Mouse (Mus musculus): ENCODE data around the gene Clps.

Clps gene

DNA sequence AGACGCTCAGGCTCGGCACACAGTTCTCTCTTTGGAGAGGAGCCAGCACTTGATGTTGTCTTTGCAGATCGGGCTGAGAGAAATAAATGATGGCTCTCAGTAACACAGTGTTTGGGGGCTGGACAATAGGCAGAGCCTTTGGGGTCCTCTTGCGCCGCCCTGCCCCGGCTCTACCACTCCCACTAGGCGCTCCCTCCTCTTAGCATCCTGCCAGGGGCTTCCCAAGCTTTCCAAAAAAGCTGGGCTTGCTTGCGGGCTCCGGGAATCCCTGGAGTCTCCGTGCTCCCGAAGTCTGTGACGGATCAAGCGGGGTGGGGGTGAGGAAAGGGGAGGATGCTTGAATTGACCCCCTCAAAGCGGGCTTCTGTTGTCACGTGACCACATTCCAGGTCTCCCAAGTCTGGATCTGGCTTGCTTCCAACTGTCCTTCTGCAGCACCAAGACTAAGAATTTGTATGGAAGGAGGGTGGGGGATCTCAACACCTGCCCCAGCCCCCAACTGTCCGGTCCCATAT lies 43.1 kb downstream of the Clps start, which contains the start of gene Fkbp5:
Fkbp5 (minus strand) TSS at position 87 of the 515 bp plus-strand sequence.
- peak; percentile 58 for DNase-seq

DNA sequence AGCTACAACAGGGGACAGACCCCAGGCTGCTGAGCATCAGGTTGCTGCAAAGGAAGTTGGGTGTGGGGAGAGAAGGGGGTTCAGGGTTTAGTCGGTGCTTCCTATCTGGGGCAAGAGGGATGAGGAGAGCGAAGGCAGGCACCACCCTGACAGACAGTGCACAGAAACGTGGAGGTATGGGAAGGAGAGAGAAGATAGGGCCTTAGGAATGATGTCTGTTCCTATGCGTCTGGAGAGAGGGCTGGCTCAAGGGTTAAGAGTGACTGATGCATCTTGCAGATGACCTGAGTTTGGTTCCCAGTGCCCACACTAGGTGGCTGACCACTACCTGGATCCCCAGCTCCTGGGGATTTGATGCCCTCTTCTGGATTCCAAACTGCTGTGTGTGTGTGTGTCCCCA lies 43.7 kb downstream of the Clps start:
- DNase-seq, result no peak

- no peak for DNase-seq
Observed at GRCm38 (mm10) chr17:28515431-28516341, 44.9 kb downstream of the Clps start.

GRCm38 (mm10) chr17:28514555-28514954 lies 46.0 kb downstream of the Clps start:
- DNase-seq, result no peak

DNA sequence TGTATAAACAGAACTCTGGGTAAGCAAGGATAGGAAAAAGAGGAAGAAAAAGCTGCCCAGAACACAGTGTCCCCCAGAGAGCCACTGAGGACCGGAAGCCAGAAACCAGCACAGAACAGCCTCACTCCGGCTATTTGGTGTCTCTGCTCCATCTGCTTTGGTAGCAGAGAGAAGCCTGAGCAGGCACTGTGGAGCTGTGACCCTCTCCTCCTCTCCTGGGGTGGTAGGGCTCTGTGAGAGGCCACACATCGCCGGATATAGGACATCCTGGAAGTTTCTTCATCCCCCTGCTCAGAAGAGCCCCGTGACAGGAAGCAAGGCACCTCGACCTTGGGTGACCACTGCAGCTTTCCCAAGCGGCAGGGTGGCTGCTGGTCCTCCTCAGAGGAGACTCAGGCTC lies 46.7 kb downstream of the Clps start:
- no peak for DNase-seq

- DNase-seq, result no peak
Observed at GRCm38 (mm10) chr17:28513337-28513736, 47.2 kb downstream of the Clps start.

DNA sequence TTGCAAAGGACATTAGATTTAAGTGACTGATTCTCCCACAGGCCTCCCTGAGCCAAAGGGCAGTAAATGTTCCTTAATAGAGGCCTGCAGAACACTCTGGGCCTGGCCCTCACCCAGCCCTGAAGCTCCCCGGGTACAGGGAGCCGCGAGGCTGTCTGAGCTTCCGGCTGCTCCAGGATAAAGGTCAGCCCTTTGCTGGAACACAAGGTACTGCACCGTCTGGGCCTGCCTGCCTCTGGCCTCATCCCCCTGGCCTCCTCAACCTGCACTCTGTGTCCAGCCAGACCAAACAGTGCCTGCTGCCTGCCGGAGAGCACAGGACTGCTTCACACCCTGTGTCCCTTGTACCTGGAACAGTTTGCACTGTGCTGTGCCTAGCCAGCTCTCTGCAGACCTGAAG lies 47.9 kb downstream of the Clps start:
- no peak for DNase-seq

- no peak for DNase-seq
Observed at GRCm38 (mm10) chr17:28511616-28512541, 48.7 kb downstream of the Clps start.

DNA sequence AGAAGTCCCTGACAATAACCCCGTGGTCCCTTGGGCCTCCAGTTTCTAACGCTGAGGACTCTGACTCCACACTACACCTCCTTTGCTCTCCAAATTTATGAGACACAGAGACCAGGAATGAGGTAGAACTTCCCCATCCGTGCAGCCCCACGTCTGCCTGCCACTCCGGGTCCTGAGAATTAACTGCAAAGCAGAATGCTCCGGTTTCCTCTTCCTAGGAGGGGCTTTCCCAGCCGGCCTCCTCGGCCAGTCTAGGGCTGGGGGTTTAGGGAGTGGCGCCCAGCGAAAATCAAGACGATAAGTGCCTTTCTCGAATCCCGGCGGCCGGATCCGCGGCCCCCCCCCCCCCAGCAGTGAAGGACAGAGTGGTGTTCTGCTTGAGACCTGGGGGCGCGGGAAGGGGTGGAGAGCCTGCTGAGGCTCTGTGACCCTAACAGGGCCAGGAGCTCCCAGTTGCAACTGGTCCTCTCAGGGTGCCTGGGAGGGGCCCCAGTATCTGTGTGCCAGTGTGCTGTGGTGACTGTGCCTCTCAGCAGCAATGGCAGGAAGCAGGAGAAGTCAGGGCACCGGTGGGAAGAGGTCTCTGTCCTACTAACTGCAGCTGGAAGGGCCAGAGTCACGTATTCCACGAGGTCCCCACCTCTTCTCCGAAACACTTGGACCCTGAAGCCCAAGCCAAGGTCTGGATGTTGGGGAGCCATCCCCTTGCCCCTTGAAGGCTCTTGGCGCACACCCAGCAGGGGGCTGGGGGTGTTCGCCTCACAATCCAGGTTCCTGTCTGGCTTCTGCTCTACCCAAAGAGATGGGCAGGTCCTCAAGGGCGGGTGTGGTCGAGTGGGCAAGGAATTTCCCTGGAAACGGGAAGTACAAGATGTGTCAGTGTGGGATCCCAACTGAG lies 49.9 kb downstream of the Clps start:
- DNase-seq, result no peak

All from cerebellum, adult 11-12 months (tissue).